Mouse (Mus musculus) liver, embryonic 14.5 days (tissue): ENCODE measurements around the gene Pou6f1. TPM values are rescaled to one million over a fixed set of nuclear protein-coding genes. Genes with fewer than 3 reads are reported as not detected.
A peak's percentile ranks its signal among the peaks of the same experiment; 100 is the strongest.

Experiments used
- ATAC-seq: fragments of 200-750 bp; cut with Nextera tagmentation; 2 replicates; pipeline ENCODE4 v1.8.0; 2017; ENCODE audit warnings: moderate number of reproducible peaks, mild to moderate bottlenecking, moderate library complexity; ENCODE audit not compliant: insufficient read depth
- DNase-seq, 3 experiments: peaks; one replicate each; pipeline ENCODE4 v3.0.0-alpha.2; 2012 to 2013; ENCODE audit warnings: low read depth in 3 of 3, low spot score in 3 of 3
- H3K27ac ChIP-seq: fragments of 300-500 bp; sonication (generic); 2 replicates; pipeline ENCODE4 v1.5.1; 2014; ENCODE audit warnings: moderate library complexity, mild to moderate bottlenecking, control low read depth, inconsistent platforms
- H3K27me3 ChIP-seq: fragments of 300-500 bp; sonication (generic); 2 replicates; pipeline ENCODE4 v1.6.1; 2014; ENCODE audit warnings: mild to moderate bottlenecking, low read length, moderate library complexity; ENCODE audit not compliant: control insufficient read depth, insufficient read depth
- H3K36me3 ChIP-seq: fragments of 300-500 bp; sonication (generic); replicated peaks from 2 replicates; pipeline ENCODE4 v1.6.1; 2014; ENCODE audit warnings: low read depth; ENCODE audit not compliant: control insufficient read depth, insufficient read depth
- H3K4me1 ChIP-seq, 2 experiments: fragments of 200-500 bp in 1 of 2; fragments of 300-500 bp in 1 of 2; sonication (generic) in 1 of 2; replicated peaks; 2 replicates each; pipeline ENCODE4 v1.6.1; 2012 to 2014; ENCODE audit warnings: antibody characterized with exemption in 1 of 2, inconsistent platforms in 1 of 2, low read length in 1 of 2; ENCODE audit not compliant: control insufficient read depth in 2 of 2, insufficient read depth in 2 of 2
- H3K4me2 ChIP-seq: fragments of 300-500 bp; sonication (generic); 2 replicates; pipeline ENCODE4 v1.6.1; 2014; ENCODE audit warnings: low read depth, mild to moderate bottlenecking, control low read depth, moderate library complexity
- H3K4me3 ChIP-seq, 2 experiments: fragments of 200-500 bp in 1 of 2; fragments of 300-500 bp in 1 of 2; sonication (generic) in 1 of 2; 2 replicates each; pipeline ENCODE4 v1.5.1; 2012 to 2014; ENCODE audit warnings: low read depth in 2 of 2, low read length in 2 of 2, mild to moderate bottlenecking in 2 of 2, control low read depth in 1 of 2, inconsistent platforms in 1 of 2, moderate library complexity in 1 of 2; ENCODE audit not compliant: insufficient read depth in 1 of 2
- H3K9ac ChIP-seq: fragments of 300-500 bp; sonication (generic); replicated peaks from 2 replicates; pipeline ENCODE4 v1.6.1; 2014; ENCODE audit warnings: mild to moderate bottlenecking, control low read depth, moderate library complexity
- H3K9me3 ChIP-seq: fragments of 300-500 bp; sonication (generic); 2 replicates; pipeline ENCODE4 v1.6.1; 2016; ENCODE audit warnings: low read length, mixed read lengths; ENCODE audit not compliant: control insufficient read depth
- CTCF ChIP-seq: IDR thresholded peaks from 2 replicates; pipeline ENCODE4 v1.5.1; 2016; ENCODE audit warnings: antibody characterized with exemption, low read depth, control low read depth
- EP300 ChIP-seq: IDR thresholded peaks from 2 replicates; pipeline ENCODE4 v1.6.1; 2016; ENCODE audit warnings: antibody characterized with exemption, low read depth
- WGBS: fragments of 180-500 bp; shearing (Covaris S2); extraction: QIAGEN DNeasy Blood & Tissue Kit; methylation state at CpG from one replicate; pipeline ENCODE4 v1.1.7; 2014; ENCODE audit not compliant: insufficient replicate concordance; 5-methylcytosine and 5-hydroxymethylcytosine counted together
- polyA plus RNA-seq, 2 experiments: library from polyadenylated mRNA; depleted of rRNA in 1 of 2; stranded (reverse) in 1 of 2; unstranded in 1 of 2; fragments of >200 nt; fragmentation: Nextera tagmentation in 1 of 2; extraction: Ambion mirVana in 1 of 2; gene quantifications; 2 replicates each; pipeline versions ENCODE4 v1.2.1 to v1.2.3; 2012 to 2014

Gene Pou6f1
- polyA plus RNA-seq, 2 experiments, result 0.39 to 0.46 TPM

- no peak for ATAC-seq
- Histone ChIP-seq H3K4me2 (no peak overlapping the region), H3K9me3 (no peaks in the 10 kb centered on the region), H3K4me1 (peaks cover 5 to 9% of the 10 kb centered on the region in 2 experiments; a peak in 3 of 4 replicates), H3K27ac (no peak overlapping the region), H3K36me3 (peaks cover 41% of the 10 kb centered on the region), H3K4me3 (no peak overlapping the region), H3K9ac (no peak overlapping the region), H3K27me3 (no peaks in the 10 kb centered on the region)
- no peak for TF ChIP-seq EP300
- TF ChIP-seq CTCF, result no peak
- WGBS, result 82% methylated on average over 7 of the region's 7 CpGs
- DNase-seq, result no peak
Measured at GRCm38 (mm10) chr15:100619200-100619599, 19.4 kb upstream of the Pou6f1 start.

GRCm38 (mm10) chr15:100616221-100616620 lies 16.4 kb upstream of the Pou6f1 start:
- peak overlapping the region; percentile 78 for H3K4me2 ChIP-seq
- H3K4me3 ChIP-seq, result peak overlapping the region; percentile 77 to 79
- H3K9ac ChIP-seq, result peak overlapping the region; percentile 96
- TF ChIP-seq CTCF, result 0 out of 2 replicates have a peak, but pooled peaks have one; percentile 2
- TF ChIP-seq EP300, result no peak
- H3K27me3 ChIP-seq, result no peaks in the 10 kb centered on the region
- H3K36me3 ChIP-seq, result peaks cover 41% of the 10 kb centered on the region
- H3K27ac ChIP-seq, result peak overlapping the region; percentile 94
- no peak for ATAC-seq
- H3K9me3 ChIP-seq, result no peaks in the 10 kb centered on the region
- no peak for DNase-seq
- WGBS, result under 1% methylated on average over 19 of the region's 19 CpGs
- H3K4me1 ChIP-seq, result peaks cover 11 to 17% of the 10 kb centered on the region in 2 experiments

- WGBS, result under 1% methylated on average over 41 of the region's 43 CpGs
- H3K4me3 ChIP-seq, result peak overlapping the region; percentile 77 to 79
- TF ChIP-seq EP300, result no peak; the same call in 1 of the 2 replicates
- no peak for TF ChIP-seq CTCF
- H3K27ac ChIP-seq, result peak overlapping the region; percentile 94
- H3K4me1 ChIP-seq, result peaks cover 11 to 17% of the 10 kb centered on the region in 2 experiments
- DNase-seq, result peak; percentile 78 to 83 (median 81)
- ATAC-seq, result peak; percentile 72
- no peaks in the 10 kb centered on the region for H3K9me3 ChIP-seq
- H3K27me3 ChIP-seq, result no peaks in the 10 kb centered on the region
- H3K36me3 ChIP-seq, result peaks cover 41% of the 10 kb centered on the region
- peak overlapping the region; percentile 96 for H3K9ac ChIP-seq
- peak overlapping the region; percentile 78 for H3K4me2 ChIP-seq
Measured at GRCm38 (mm10) chr15:100615825-100616220, 16.0 kb upstream of the Pou6f1 start.

GRCm38 (mm10) chr15:100614996-100615824 lies 15.4 kb upstream of the Pou6f1 start, which contains the start of gene Dazap2:
Gene Dazap2 (plus strand): TSS chr15:100615349.
- TF ChIP-seq CTCF (no peak), EP300 (no peak)
- H3K4me1 ChIP-seq, result peaks cover 11 to 17% of the 10 kb centered on the region in 2 experiments
- ATAC-seq (peak; percentile 81), DNase-seq (peak; percentile 94 to 98 (median 96))
- no peaks in the 10 kb centered on the region for H3K9me3 ChIP-seq
- H3K36me3 ChIP-seq, result peaks cover 35% of the 10 kb centered on the region
- peak within 1 kb of the TSS; percentile 77 to 81 for H3K4me3 ChIP-seq
- no peaks in the 10 kb centered on the region for H3K27me3 ChIP-seq
- peak within 1 kb of the TSS; percentile 96 for H3K9ac ChIP-seq
- peak within 1 kb of the TSS; percentile 94 for H3K27ac ChIP-seq
- under 1% methylated on average over 98 of the region's 99 CpGs for WGBS
- H3K4me2 ChIP-seq, result peak within 1 kb of the TSS; percentile 87

- Histone ChIP-seq H3K4me2 (peak overlapping the region; percentile 87), H3K36me3 (peaks cover 27% of the 10 kb centered on the region), H3K9me3 (no peaks in the 10 kb centered on the region), H3K9ac (peak overlapping the region; percentile 78), H3K4me3 (peak overlapping the region; percentile 74 to 81), H3K4me1 (peaks cover 11 to 17% of the 10 kb centered on the region in 2 experiments), H3K27me3 (no peaks in the 10 kb centered on the region), H3K27ac (peak overlapping the region; percentile 83)
- TF ChIP-seq EP300, result no peak
- TF ChIP-seq CTCF, result no peak
- peak in 2 of 3 experiments; percentile 19 to 36 for DNase-seq
- 12% methylated on average over 43 of the region's 43 CpGs for WGBS
- ATAC-seq, result peak; percentile 56
Measured at GRCm38 (mm10) chr15:100614218-100614995, 14.6 kb upstream of the Pou6f1 start.
